Mouse (Mus musculus): ENCODE data around the gene Ankrd45.

- no peak for TF ChIP-seq CTCF (IDR thresholded peaks at IDR 0.05; ENCODE audit: extremely low read depth, insufficient read depth, low read length)
- no peak for TF ChIP-seq POLR2A (IDR thresholded peaks at IDR 0.05; ENCODE audit: extremely low read depth, insufficient read depth, low read length)
These were observed 16.7 kb downstream of the Ankrd45 start, which contains the start of gene Tex50 for GRCm38 (mm10) chr1:161159214-161159613.
